Mouse (Mus musculus): ENCODE data around the gene Herc2. TPM values are rescaled to one million over a fixed set of nuclear protein-coding genes. Genes with fewer than 3 reads are reported as not detected.

The Herc2 gene
- polyA plus RNA-seq, 1 experiment from 2014 or later, result 15.9 TPM

DNA sequence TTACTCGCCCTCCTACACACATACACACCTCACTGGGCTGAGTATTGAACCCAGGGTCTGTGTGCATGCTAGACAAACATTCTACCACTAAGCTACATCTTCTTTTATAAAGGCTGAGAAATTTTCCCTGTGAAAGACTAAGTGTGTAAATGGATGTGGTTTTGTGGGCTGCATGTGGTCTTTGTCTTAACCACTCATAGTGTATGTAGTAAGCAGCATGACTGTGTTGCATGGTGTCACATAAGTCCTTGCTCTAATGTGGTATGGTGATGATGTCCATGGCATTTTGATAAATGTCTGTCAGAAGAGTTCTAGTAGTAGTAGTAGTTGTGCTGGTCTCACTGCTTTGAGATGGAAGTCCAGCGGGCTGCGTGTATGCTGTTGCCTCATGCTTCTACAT, 152.8 kb downstream of the Herc2 start:
- Histone ChIP-seq H3K36me3 (peaks cover 60% of the 10 kb centered on the region), H3K4me3 (no peak overlapping the region), H3K4me2 (no peak overlapping the region), H3K27me3 (no peaks in the 10 kb centered on the region), H3K9ac (no peak overlapping the region), H3K27ac (no peak overlapping the region), H3K9me3 (replicated peaks) (no peaks in the 10 kb centered on the region), H3K4me1 (replicated peaks) (no peaks in the 10 kb centered on the region)
- 89% methylated on average over 3 of the region's 3 CpGs for WGBS
- ATAC-seq (replicated peaks; ENCODE audit: insufficient number of reproducible peaks, insufficient read depth, low FRiP score, low read depth), result no peak

DNA sequence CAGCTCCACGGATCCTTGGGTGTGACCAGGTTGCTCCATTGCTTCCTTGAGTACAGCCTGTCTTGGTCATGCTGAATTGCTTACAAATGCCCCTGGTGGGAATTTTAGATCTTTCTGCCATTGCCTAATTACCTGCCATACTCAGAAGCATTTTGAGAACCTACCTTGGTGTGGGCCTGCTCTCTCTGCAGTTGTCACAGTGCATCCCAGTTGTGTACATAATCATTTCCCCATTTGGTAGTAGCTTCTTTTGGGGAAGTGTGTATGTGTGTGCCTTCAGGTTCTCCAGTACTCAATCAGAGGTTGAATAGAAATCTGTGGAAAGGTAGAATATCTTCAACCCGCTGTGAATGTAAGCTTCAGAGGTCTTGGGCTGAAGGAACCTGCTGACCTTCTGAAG, 153.3 kb downstream of the Herc2 start:
- Histone ChIP-seq H3K27ac (no peak overlapping the region), H3K4me2 (no peak overlapping the region), H3K9me3 (replicated peaks) (no peaks in the 10 kb centered on the region), H3K9ac (no peak overlapping the region), H3K27me3 (no peaks in the 10 kb centered on the region), H3K36me3 (peaks cover 59% of the 10 kb centered on the region), H3K4me3 (no peak overlapping the region), H3K4me1 (replicated peaks) (no peaks in the 10 kb centered on the region)
- 85% methylated on average over 2 of the region's 2 CpGs for WGBS
- no peak for ATAC-seq (replicated peaks; ENCODE audit: insufficient number of reproducible peaks, insufficient read depth, low FRiP score, low read depth)

DNA sequence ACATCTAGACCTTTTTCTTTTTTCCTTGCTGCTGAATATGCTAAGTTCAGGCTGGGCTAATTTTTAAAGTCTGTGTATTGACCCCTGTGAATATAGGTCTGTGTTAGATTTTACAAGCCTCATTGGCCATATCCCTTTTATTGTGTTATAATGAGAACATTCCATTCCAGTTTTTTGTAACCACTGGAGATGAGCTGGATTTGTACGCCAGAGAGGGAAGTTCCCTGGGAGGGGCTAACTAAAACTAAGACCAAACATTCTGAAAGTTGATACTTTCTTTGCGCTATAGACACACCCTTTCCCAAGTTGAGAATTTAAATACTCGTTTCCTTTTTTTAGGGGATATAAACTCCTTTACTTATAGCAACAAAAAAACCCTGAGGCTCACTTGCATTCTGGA, 154.9 kb downstream of the Herc2 start:
- peaks cover 64% of the 10 kb centered on the region for H3K36me3 ChIP-seq
- H3K9ac ChIP-seq, result no peak overlapping the region
- no peak overlapping the region for H3K4me2 ChIP-seq
- WGBS, result 82% methylated on average over 3 of the region's 3 CpGs
- H3K4me3 ChIP-seq, result no peak overlapping the region
- no peaks in the 10 kb centered on the region for H3K9me3 ChIP-seq (replicated peaks)
- ATAC-seq (replicated peaks; ENCODE audit: insufficient number of reproducible peaks, insufficient read depth, low FRiP score, low read depth), result no peak
- no peaks in the 10 kb centered on the region for H3K27me3 ChIP-seq
- no peak overlapping the region for H3K27ac ChIP-seq
- H3K4me1 ChIP-seq (replicated peaks), result no peaks in the 10 kb centered on the region

DNA sequence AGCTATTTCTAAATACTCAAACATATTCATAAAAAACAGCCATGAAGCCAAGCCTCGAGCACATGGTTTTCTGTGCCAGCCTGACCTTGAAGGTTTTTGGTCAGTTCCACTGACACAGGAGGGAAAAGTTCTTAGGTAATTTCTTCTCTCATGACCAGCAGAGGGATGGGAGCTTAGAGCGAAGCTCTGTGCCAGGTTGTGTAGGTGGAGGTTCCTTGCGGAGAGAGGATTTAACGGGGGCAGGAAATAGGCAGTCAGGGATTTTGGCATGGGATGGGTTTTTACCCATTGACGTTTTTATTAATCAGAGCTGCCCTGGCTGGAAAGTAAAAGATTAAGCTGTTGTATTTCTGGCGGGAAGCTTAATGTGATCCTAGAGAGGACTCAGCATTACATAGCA, 170.8 kb downstream of the Herc2 start:
- no peak overlapping the region for H3K27ac ChIP-seq
- H3K4me2 ChIP-seq, result no peak overlapping the region
- H3K27me3 ChIP-seq, result no peaks in the 10 kb centered on the region
- ATAC-seq (replicated peaks; ENCODE audit: insufficient number of reproducible peaks, insufficient read depth, low FRiP score, low read depth), result no peak
- no peak overlapping the region for H3K9ac ChIP-seq
- H3K4me3 ChIP-seq, result no peak overlapping the region
- peaks cover 63% of the 10 kb centered on the region for H3K36me3 ChIP-seq
- 87% methylated on average over 6 of the region's 6 CpGs for WGBS
- H3K4me1 ChIP-seq (replicated peaks), result no peaks in the 10 kb centered on the region
- no peaks in the 10 kb centered on the region for H3K9me3 ChIP-seq (replicated peaks)

DNA sequence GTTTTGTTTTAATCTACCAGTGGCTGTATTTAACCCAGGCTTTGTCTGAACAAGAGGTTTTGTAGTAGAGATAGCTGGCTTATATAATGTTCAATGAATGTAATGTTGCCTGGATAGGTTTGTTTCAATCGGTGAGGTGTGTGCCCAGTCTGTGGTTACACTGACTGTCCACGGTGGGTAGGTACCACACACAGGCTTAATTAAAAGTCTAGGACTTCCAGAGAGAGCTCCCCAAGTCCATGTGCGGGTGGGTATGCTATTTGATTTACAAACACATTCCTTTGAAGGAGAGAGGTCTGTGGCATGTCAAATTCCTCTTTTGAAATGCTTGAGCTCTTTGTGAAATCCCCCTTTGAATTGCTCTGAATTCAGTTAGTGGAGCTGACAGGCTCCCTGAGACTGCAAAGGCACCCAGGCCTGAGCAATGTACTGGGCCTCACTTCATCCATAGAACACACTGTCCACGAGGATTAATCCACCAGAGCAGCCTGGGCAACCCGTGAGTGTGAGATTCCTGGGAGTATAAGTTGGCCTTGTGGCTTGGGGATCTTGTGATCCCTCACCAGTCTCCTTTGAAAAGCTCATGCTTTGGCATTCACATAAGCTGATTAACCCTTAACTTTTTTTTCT, 185.9 kb downstream of the Herc2 start:
- no peak overlapping the region for H3K4me2 ChIP-seq
- H3K27me3 ChIP-seq, result no peaks in the 10 kb centered on the region
- no peak overlapping the region for H3K27ac ChIP-seq
- ATAC-seq (replicated peaks; ENCODE audit: insufficient number of reproducible peaks, insufficient read depth, low FRiP score, low read depth), result no peak
- no peaks in the 10 kb centered on the region for H3K9me3 ChIP-seq (replicated peaks)
- no peaks in the 10 kb centered on the region for H3K4me1 ChIP-seq (replicated peaks)
- WGBS, result 48% methylated on average over 5 of the region's 5 CpGs
- no peak overlapping the region for H3K9ac ChIP-seq
- H3K4me3 ChIP-seq, result no peak overlapping the region
- peaks cover 9% of the 10 kb centered on the region for H3K36me3 ChIP-seq

DNA sequence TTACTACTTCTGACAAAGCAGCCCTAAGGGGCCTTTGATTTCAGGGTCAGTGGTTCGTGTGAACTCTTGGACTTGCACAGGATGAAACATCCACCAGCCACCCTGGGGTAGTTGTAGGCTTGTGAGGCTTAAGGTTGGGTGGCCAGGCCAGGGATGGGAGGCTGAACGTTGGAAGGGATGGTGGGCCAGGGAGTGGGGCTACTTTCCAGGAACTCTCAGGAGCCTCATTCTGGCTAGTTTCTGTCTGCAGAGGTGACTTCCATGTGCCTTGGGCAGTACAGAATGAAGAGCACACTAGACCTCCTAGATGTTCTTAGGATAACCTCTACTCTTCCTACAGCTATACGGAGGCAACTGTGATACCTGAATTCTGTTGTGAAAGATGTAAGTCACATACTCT, 186.6 kb downstream of the Herc2 start:
- no peak for ATAC-seq (replicated peaks; ENCODE audit: insufficient number of reproducible peaks, insufficient read depth, low FRiP score, low read depth)
- Histone ChIP-seq H3K4me3 (no peak overlapping the region), H3K36me3 (peaks cover 4% of the 10 kb centered on the region; the same call in 1 of the 2 replicates), H3K27me3 (no peaks in the 10 kb centered on the region), H3K4me2 (no peak overlapping the region), H3K27ac (no peak overlapping the region), H3K9ac (no peak overlapping the region), H3K4me1 (replicated peaks) (no peaks in the 10 kb centered on the region), H3K9me3 (replicated peaks) (no peaks in the 10 kb centered on the region)
- whole genome bisulfite sequencing, result 85% methylated on average over 3 of the region's 3 CpGs

DNA sequence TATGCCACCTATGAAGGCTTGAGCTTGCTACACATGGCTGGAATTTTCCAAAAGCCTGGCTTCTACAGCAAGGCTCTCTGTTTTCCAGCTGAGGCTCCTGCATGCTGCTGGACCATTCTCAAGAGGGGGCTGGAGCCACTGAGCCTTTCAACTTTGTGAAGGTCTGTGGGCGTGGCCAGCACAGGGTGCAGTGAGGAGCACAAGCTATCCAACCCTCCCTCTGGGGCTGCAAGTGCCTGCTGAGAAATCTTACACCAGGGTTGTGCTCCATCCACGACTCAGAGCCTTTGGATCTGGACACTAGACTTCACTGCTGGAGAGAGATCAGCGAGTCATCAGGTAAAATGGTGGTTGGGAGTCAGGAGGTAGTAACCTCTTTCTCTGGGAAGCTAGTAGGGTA, 189.5 kb downstream of the Herc2 start, which contains the start of gene Oca2:
Gene Oca2, plus strand, starts transcription at position 218 of the 400 bp plus-strand sequence.
- H3K9ac ChIP-seq, result no peak within 1 kb of the TSS
- H3K4me2 ChIP-seq, result no peak within 1 kb of the TSS
- H3K36me3 ChIP-seq, result no peaks in the 10 kb centered on the region
- ATAC-seq (replicated peaks; ENCODE audit: insufficient number of reproducible peaks, insufficient read depth, low FRiP score, low read depth), result no peak
- WGBS, result 43% methylated on average over 3 of the region's 3 CpGs
- H3K27ac ChIP-seq, result no peak within 1 kb of the TSS
- no peaks in the 10 kb centered on the region for H3K4me1 ChIP-seq (replicated peaks)
- no peaks in the 10 kb centered on the region for H3K27me3 ChIP-seq
- H3K9me3 ChIP-seq (replicated peaks), result no peaks in the 10 kb centered on the region
- no peak within 1 kb of the TSS for H3K4me3 ChIP-seq

DNA sequence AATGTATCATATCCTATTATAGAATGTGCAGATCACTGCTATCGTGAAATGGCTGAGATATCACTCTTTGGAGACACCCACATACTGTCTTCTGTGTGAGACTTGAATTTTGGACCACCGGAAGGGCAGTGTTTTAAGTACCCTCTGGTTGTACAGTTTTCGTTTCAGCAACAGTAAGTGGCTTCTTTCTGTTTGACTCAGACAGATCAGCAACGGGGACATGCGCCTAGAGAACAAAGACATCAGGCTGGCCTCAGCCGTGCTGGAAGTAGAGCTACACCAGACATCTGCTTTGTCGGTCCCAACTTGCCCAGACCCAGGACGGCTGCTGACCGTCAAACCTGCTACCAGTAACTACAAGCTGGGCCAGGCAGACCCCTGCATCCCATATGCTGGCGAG, 204.6 kb downstream of the Herc2 start:
- WGBS, result 72% methylated on average over 10 of the region's 10 CpGs

DNA sequence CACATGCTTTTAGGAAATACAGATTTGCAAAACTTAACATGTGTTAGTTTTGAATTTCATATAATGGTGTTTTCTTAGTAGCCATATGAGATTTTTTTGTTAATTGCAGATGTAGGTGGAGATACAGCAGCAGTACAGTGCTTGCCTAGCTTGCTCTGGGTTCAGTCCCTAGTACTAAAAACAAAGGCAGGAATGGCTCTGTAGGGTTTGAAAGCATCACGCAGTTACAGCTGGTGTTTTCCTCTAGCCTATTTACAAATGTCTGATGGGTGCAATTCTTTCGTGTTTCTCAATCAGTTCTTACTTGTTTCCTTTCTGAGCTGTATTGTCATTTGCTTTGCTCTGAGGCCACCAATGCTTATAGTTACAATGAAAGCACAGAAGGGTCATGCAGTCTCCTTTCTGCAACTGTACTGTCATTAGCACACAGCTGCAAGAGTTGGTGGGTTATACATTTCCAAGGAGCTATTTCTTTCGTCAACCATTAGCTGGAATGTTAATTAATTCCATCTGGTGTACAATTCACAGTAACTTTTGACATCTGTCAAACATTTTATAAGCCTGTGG, 208.0 kb downstream of the Herc2 start:
- Histone ChIP-seq H3K4me3 (no peak overlapping the region), H3K9me3 (replicated peaks) (no peaks in the 10 kb centered on the region), H3K9ac (no peak overlapping the region), H3K36me3 (no peaks in the 10 kb centered on the region), H3K4me1 (replicated peaks) (no peaks in the 10 kb centered on the region), H3K27ac (no peak overlapping the region), H3K27me3 (no peaks in the 10 kb centered on the region), H3K4me2 (no peak overlapping the region)
- 70% methylated on average over 3 of the region's 3 CpGs for WGBS
- ATAC-seq (replicated peaks; ENCODE audit: insufficient number of reproducible peaks, insufficient read depth, low FRiP score, low read depth), result no peak

More for the DNA sequence above, 204.6 kb downstream of the Herc2 start:
- H3K4me2 ChIP-seq, result no peak overlapping the region
- no peaks in the 10 kb centered on the region for H3K27me3 ChIP-seq
- H3K9me3 ChIP-seq (replicated peaks), result no peaks in the 10 kb centered on the region
- no peak for ATAC-seq (replicated peaks; ENCODE audit: insufficient number of reproducible peaks, insufficient read depth, low FRiP score, low read depth)
- H3K4me1 ChIP-seq (replicated peaks), result no peaks in the 10 kb centered on the region
- H3K4me3 ChIP-seq, result no peak overlapping the region
- no peak overlapping the region for H3K27ac ChIP-seq
- no peaks in the 10 kb centered on the region for H3K36me3 ChIP-seq
- no peak overlapping the region for H3K9ac ChIP-seq

DNA sequence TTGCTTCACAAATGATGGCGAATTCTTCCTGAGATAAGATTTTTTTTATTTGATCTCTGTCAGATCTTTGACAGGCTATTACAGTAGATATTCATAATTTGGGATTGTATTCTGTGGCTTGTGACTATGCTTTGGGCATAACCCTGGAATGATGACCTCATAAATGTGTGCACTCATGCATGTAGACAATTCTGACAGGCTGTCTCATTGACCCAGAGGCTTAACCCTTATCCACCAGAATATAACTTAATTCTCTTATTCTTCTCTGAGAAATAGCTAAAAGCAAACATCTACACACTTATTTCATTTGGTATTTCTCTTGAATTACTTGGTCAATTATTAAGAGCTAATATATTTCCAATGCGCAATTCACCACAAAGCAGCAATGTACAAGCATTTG, 227.5 kb downstream of the Herc2 start:
- H3K4me3 ChIP-seq, result no peak overlapping the region
- no peak for ATAC-seq (replicated peaks; ENCODE audit: insufficient number of reproducible peaks, insufficient read depth, low FRiP score, low read depth)
- H3K27me3 ChIP-seq, result no peaks in the 10 kb centered on the region
- no peaks in the 10 kb centered on the region for H3K36me3 ChIP-seq
- no peaks in the 10 kb centered on the region for H3K9me3 ChIP-seq (replicated peaks)
- 78% methylated on average over 2 of the region's 2 CpGs for WGBS
- no peaks in the 10 kb centered on the region for H3K4me1 ChIP-seq (replicated peaks)
- H3K27ac ChIP-seq, result no peak overlapping the region
- no peak overlapping the region for H3K9ac ChIP-seq
- no peak overlapping the region for H3K4me2 ChIP-seq

All from heart, embryonic 15.5 days (tissue).